Mouse (Mus musculus) brain, embryonic 14.5 days (tissue): ENCODE data around the gene Abcg5. TPM values are rescaled to one million over a fixed set of nuclear protein-coding genes. Genes with fewer than 3 reads are reported as not detected.
A peak's percentile ranks its signal among the peaks of the same experiment; 100 is the strongest.

ENCODE experiments used
- DNase-seq: peaks from one replicate; pipeline ENCODE4 v3.0.0-alpha.2; 2011; ENCODE audit warnings: low read depth
- CTCF ChIP-seq: fragments of 200-500 bp; IDR thresholded peaks from 2 replicates; pipeline ENCODE4 v1.5.1; 2012; ENCODE audit warnings: inconsistent platforms, mild to moderate bottlenecking, moderate library complexity, borderline replicate concordance; ENCODE audit not compliant: insufficient read depth, insufficient read length; ENCODE audit errors: extremely low read depth
- POLR2A ChIP-seq: fragments of 200-500 bp; IDR thresholded peaks from 2 replicates; pipeline ENCODE4 v1.6.1; 2012; ENCODE audit warnings: mild to moderate bottlenecking, inconsistent platforms, borderline replicate concordance; ENCODE audit not compliant: poor library complexity, insufficient read depth, insufficient read length, severe bottlenecking; ENCODE audit errors: extremely low read depth
- polyA plus RNA-seq: library from polyadenylated mRNA; depleted of rRNA; stranded (reverse); fragments of >200 nt; gene quantifications from 2 replicates; pipeline ENCODE4 v1.2.3, GENCODE M21; 2012; rRNA removed

The Abcg5 gene
- polyA plus RNA-seq = 2.1 and 3.7 TPM in 2 replicates

DNA sequence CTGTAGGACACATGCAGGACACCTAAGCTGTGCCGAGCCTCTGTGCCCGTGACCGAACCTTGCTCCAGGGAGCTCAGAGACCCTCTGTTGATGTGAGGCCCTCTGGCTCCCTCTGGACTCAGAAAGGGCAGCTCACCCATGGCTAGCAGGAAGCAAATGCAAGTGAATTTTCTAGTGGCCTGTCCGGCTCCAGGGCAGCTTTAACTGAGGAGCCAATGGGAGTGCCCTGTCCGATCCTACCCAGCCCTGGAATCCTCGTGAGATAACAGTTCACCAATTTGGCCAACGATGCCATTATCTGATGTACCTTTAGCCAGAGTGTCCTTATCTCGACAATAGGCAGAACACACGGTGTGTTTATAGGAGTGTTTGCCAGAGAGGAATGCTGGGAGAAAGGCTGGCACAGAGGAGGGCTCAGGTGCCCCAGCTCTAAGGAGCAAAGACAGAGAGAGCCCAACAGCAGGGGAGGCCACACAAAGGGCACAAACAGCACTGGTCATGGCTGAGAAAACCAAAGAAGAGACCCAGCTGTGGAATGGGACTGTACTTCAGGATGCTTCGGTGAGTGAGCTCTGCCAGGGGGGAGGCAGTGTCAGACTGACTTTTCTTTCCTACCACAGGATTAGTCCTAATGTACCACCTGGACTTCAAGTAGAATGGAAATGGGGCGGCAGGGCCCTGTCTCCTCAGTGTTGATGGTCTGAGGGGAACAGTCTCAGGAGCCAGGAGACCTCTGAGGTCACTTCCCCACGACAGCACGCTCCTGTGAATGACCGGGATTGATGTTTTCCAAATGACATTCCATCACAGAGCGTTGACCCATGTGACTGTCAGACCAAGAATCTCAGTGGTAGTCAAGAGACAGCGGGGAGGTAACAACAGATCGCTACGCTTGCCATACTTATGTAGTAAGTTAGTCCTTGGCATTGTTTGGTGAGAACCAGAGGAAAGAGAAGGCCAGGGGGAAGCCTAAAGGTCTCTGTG lies at the start of gene Abcg5:
TSS of gene Abcg5 (minus strand) at position 278 of the 984 bp plus-strand sequence.
- TF ChIP-seq POLR2A (no peak), CTCF (no peak)
- DNase-seq = no peak

DNA sequence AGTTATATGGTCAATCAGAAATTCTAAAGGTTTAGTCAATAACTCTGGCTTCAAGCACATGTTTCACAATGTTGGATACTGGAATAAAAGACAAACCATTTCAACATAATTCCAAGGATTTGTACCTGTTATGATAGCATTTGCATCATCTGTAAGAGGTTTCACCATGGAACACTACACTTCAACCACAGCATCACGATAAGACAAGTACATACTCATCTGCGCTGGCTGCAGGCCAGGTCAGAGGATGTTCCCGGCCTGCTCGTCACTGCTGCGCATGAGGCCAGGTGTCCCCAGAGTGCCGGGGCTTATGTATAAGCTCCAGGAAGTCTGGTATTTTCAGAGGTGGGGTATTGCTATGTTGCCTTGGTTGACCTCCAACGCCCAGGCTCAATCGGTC lies 49.8 kb upstream of the Abcg5 start:
- no peak for DNase-seq
- no peak for TF ChIP-seq POLR2A
- TF ChIP-seq CTCF = no peak

DNA sequence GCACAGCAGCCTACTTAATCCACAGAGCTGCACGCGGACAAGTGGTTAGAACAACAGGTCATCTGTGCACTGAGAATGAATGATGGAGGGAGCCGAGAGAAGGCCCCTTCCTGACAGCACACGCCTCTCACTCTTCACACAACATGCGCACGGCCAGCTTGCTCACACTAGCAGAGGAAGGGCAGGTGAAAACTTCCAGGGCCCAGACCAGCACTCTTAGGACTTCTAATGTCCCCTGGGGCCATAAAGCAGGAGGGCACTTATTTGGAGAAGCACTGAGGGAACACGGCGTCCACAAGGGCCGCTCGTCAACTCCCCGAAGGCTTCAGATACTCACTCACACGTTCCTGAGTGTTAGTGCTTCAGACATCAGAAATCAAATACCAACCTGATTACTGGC lies 48.5 kb upstream of the Abcg5 start:
- no peak for TF ChIP-seq POLR2A
- no peak for TF ChIP-seq CTCF
- no peak for DNase-seq

GRCm38 (mm10) chr17:84729140-84729539 lies 46.3 kb upstream of the Abcg5 start:
- no peak for TF ChIP-seq CTCF
- no peak for TF ChIP-seq POLR2A
- no peak for DNase-seq

- no peak for DNase-seq
- TF ChIP-seq POLR2A (no peak), CTCF (no peak)
Observed at GRCm38 (mm10) chr17:84728201-84728911, 45.5 kb upstream of the Abcg5 start.

GRCm38 (mm10) chr17:84725163-84725562 lies 42.4 kb upstream of the Abcg5 start:
- DNase-seq = no peak
- TF ChIP-seq CTCF (no peak), POLR2A (no peak)

GRCm38 (mm10) chr17:84724028-84724427 lies 41.2 kb upstream of the Abcg5 start:
- DNase-seq = no peak
- TF ChIP-seq POLR2A = no peak

GRCm38 (mm10) chr17:84719105-84719504 lies 36.3 kb upstream of the Abcg5 start:
- no peak for DNase-seq
- TF ChIP-seq CTCF (no peak), POLR2A (no peak)

DNA sequence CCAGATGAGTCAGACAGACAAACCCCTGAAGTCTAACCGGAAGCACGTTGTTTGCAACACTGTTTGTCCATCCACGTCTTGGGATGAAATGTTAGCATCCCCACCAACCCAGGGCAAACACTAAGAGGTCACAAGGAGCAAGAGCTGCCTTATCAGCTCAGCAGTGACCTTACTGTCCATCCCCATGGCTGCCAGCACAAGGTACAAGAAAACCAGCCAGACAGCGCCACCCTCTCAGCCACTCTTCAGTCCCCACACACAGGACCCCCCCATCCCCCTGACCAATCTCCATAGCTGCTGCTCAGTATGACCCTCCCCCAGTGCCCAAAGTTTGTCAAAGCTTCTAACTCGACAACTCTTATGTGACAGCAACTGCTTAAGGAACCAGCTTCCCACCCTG lies 34.6 kb upstream of the Abcg5 start:
- no peak for DNase-seq
- TF ChIP-seq POLR2A (no peak), CTCF (no peak)

DNA sequence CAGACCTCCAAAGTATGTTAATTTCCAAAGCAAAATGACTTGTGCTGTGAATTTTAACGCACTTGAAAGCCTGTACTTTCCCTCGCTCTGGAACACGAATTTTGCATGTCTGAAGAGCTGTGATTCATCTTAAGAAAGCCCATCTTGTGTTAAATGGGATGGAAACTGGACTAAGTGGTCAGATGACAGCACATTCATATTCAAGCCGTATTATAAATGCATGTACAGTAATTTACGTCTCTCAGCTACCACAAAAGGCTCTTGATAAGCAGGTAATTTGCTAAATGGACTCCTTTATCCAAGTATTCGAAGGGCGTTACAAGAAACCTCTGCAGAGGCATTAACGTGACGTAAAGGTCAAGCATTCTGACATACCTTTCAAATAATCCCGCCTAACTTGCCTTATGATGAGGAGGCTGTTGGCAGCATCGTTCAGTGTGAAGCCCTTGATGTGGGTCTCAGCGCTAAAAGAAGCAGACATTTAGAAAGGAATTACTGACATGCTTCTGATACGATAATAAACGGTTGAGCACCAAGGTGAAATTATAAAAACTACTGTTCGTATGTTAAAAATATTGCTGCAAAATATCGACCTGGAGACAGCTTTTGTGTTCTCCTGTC lies 33.6 kb upstream of the Abcg5 start:
- TF ChIP-seq POLR2A (no peak), CTCF (no peak)

GRCm38 (mm10) chr17:84714930-84715329 lies 32.1 kb upstream of the Abcg5 start:
- TF ChIP-seq POLR2A = no peak
- no peak for TF ChIP-seq CTCF
- DNase-seq = no peak

More for the DNA sequence above, 33.6 kb upstream of the Abcg5 start:
- peak; percentile 80 for DNase-seq
